Mouse (Mus musculus) cerebellum, postnatal 10 days (tissue): ENCODE results near the gene Gm20931.
"Not testable (repeated sequence)": the region's sequence is repeated elsewhere in the genome, so short reads cannot be mapped to it uniquely, and the experiment has no call there.

ENCODE experiments used
- DNase-seq, 2 experiments: peaks; one replicate each; pipeline ENCODE4 v3.0.0; 2021; ENCODE audit warnings: mixed read lengths in 2 of 2

The Gm20931 gene

DNA sequence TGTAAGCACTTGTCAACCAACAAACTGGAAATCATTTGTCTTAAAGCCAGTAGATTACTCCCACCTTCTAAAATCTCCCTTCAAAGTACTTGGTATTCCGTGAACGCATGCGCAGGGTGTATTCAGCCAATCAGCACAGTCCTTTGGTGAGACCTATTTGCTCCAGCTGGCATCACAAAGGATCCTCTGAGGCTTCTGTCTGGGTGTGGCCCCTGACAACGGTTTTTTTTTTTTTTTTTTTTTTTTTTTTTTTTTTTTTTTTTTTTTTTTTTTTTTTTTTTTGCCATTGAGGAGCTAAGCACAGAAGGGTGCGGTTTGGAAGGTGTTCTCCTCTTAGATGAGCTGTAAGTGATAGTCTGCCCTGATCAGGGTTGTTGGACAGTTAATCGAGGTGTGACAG, at the start of gene Gm20931:
Gene Gm20931, plus strand, starts transcription at position 301 of the 400 bp plus-strand sequence.
- DNase-seq: not testable (repeated sequence)
